Mouse (Mus musculus) adrenal gland, postnatal 25 days (tissue): ENCODE data around the gene Gm45716. TPM values are rescaled to one million over a fixed set of nuclear protein-coding genes. Genes with fewer than 3 reads are reported as not detected.

ENCODE experiments used
- DNase-seq: peaks from one replicate; pipeline ENCODE4 v3.0.0; 2021; ENCODE audit warnings: mixed read lengths
- total RNA-seq: library from RNA; stranded (reverse); gene quantifications from 2 replicates; pipeline ENCODE4 v1.2.3, GENCODE M21; 2021

Gene Gm45716
- total RNA-seq, 1 experiment from 2014 or later: 3.1 TPM

DNA sequence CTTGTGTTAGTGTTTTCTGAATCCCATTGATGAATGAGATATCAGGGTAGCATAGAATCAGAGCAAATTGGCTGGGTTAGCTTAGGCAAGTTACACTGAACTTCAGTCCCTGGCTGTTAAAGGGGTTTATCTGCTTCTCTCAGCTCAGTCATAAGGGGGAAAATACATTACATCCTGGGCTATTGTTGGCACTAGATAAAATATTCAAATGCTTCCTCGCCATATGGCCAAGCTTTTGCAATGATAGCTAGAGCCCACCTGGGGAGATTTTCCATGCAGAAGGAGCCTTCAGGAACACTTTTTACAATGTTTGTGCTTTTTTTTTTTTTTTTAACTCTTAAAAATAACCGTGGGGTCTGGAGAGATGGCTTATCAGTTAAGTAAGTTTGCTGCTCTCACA is 96.6 kb downstream of the Gm45716 start:
- DNase-seq: no peak

DNA sequence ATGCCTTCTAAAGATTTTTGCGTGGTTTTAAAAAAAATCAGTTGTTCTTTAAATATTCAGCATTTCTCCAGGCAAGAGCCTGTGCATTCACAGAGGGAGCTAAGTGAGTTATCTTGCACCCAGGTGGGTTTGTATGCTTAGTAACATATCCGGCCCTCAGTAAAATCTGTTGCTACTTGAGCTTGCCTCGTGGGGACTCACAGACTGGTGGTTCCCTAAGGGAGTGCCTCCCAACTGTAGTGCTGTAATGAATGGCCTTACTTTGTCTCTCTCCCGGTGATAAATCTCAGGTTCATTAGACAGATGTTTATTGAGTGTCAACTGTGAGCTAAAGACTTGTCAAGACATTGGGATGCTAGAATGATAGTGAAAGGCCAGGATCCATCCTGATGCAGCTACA is 97.1 kb downstream of the Gm45716 start:
- no peak for DNase-seq

DNA sequence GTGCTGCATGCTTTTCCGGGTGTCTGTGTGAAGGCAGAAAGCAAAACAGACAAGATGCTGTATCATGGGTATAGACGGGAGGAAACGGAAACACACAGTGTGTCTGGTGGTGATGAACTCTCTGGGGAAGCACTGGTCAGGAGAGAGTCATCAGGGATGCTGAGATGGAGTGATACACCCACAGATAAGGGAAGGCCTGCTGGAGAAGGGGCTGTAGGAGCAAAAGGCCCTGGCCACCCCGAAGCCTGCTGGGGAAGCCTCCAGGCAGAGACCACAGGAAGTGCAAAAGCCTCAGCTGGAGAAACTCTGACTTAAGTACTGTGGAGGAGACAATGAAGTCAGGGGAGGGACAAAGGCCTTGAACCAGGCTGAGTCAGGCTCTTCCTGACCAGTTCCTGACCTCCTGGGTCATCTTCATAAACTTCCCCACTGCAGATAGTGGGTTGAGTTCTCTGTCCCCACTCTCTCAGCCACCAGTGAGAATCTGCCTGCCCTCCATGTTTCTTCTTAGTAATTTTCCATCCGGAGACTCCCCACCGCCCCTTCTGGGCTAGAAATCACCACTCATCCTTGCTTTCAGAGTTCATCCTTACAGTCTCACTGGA is 99.2 kb downstream of the Gm45716 start:
- DNase-seq: no peak

DNA sequence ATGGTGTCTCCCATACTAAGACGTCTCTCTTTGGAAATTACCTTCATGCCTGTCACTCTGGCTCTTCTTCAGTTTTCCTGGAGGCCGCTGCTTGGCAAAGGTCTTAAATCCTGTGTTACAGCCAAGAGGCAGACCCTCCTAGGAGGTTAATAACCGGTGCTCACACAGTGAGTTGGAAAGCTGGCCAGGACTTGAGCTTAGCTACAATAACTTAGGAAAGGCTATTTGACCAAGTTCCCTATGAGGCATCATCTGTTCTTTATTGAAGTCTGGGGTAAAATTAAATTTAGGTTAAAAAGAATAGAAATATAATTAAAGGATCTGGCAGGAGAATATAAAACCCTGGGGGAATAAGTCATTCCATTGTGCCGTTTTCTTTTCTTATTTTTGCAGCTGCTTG is 103.7 kb downstream of the Gm45716 start:
- DNase-seq: no peak

DNA sequence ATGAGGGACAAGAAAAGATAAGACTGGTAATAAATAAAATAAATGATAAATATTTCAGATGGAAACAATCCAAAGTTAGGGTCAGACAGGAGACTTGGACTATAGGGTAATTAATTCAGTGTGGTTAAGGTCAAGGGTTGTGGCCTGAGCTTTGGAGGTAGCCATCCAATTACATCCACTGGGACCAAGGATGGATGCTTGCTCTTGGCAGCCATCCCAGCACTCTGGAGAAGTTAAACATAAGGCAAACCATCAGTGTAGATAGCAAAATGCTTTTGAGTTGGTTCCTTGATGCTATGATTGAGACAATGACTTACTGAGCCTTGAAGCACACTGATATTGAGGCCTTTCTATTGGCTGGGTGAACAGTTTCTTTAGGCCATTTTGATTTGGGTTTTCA is 105.3 kb downstream of the Gm45716 start:
- peak; percentile 16 for DNase-seq

DNA sequence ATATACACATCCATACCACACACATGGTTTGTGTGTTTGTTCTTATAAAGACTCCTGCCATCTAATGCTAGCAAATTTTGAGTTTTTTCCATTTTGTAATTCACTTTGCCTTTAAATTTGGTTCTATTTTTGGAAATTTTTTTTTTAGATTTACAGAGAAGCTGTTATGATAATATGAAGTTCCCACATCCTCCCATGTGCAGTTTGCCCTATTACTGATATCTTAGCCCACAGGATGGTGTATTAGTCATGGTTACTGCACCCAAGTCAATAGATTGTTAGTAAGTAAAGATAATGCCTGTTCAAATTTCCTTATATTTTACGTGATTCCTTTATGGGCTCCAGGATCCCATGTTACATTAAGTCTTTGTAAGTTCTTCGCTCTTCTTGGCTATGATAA is 107.1 kb downstream of the Gm45716 start:
- no peak for DNase-seq

Other genes with a start within 250 kb of the Gm45716 start
- gene Pctp, start 184.8 kb upstream of the Gm45716 start, total RNA-seq: 7.9 and 9.9 TPM in 2 replicates
- gene Tmem100, start 157.3 kb upstream of the Gm45716 start, total RNA-seq: 2.0 and 2.8 TPM in 2 replicates
- gene Mmd, start 61.8 kb downstream of the Gm45716 start, total RNA-seq: 63.3 and 69.1 TPM in 2 replicates
- gene Hlf, start 203.2 kb downstream of the Gm45716 start, total RNA-seq: 17.9 and 22.8 TPM in 2 replicates